Mouse (Mus musculus): ENCODE measurements at regions not wholly inside any gene's neighbourhood (a gene's known extent, or its start where the extent isn't known, plus 50 kb on each side); places are given as distances from the start of the nearest gene placed in this dataset.

DNA sequence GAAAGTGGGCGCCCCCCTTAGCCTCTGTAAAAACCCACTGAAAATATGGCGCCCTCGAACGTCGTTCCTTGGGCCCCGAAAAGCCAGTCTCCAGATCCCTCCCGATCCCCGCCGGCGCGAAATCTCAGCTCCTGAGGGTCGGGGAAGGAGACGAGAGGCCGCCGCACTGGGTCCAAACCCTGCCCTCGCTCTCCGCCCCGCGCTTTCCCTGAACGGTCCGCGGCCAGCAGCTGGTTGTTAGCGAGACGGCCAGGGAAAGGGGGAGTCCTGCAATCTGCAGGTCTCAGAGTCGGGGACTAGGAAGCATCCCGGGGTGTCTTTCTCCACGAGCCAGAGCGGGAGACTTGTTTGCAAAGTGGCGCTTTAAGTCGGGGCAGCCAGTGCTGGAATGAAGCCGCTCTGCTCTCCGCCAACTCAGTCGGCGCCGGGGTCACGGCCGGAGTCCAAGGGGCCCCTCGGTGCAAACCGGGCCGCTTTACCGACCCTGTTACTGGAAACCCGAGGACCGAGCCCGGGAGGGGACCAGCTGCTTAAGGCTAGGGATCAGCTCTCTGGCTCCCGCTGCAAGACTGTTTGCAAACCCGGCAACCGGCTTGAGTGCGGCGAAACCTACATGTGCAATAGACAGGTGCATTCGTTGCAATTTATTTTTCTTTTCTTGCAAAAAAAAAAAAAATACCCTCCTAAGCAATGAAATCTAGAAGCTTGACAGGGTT lies 73.7 kb upstream of the Tln2 start:
- no peaks in the 10 kb centered on the region for H3K36me3 ChIP-seq (ENCODE audit: control insufficient read depth, insufficient read depth, low read length)
- no peaks in the 10 kb centered on the region for H3K9me3 ChIP-seq (ENCODE audit: control insufficient read depth, low read length)
- peak overlapping the region; percentile 79 for H3K4me3 ChIP-seq (ENCODE audit: low read depth, low read length)
- H3K27me3 ChIP-seq (ENCODE audit: control insufficient read depth, insufficient read depth, low read length), result no peaks in the 10 kb centered on the region
- peak overlapping the region; percentile 87 for H3K9ac ChIP-seq (ENCODE audit: low read length)
- no peaks in the 10 kb centered on the region for H3K4me1 ChIP-seq (replicated peaks; ENCODE audit: control insufficient read depth, insufficient read depth)
- WGBS, result under 1% methylated on average over 50 of the region's 50 CpGs
- peak; percentile 55 for DNase-seq (ENCODE audit: low spot score)
- peak overlapping the region; percentile 78 for H3K27ac ChIP-seq (replicated peaks)
- ATAC-seq (ENCODE audit: low FRiP score, low TSS enrichment), result 0 out of 2 replicates have a peak, but pooled peaks have one; percentile 43
- H3K4me2 ChIP-seq (replicated peaks; ENCODE audit: low read depth), result peak overlapping the region; percentile 99
- TF ChIP-seq CTCF (IDR thresholded peaks at IDR 0.05; ENCODE audit: low read depth) (no peak), EP300 (optimal IDR thresholded peaks at IDR 0.05) (no peak)

DNA sequence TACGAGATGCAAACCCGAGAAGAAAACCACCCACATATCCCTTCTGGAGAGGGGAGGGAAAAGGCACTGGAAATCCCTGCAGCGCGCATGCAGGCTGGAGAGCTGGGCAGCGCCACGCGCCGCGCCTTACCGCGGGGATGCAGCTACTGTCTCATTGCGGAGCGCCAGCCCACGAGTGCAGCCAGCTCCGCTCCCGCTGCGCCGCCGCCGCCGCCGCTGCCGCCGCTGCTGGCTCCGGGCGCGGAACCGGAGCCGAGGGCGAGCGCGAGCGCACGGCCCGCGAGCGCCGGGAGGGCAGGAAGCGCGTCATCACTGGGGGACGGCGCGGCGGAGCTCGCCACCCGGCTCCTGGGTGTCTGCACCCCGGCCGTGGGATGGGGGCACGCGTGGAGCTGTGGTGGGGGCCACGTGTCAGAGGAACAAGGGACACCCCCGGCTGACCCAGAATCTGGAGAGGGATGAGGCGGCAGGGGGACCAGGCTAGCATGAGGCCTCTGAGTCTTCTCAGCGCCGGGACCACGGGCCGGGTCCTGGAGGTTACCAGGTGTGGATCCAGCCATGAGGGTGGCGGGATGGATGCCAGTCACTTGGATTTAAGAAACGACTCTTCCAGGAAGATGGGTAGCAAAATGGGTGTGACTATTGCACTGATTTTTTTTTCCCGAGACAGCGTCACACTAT lies 74.4 kb upstream of the Tln2 start:
- H3K4me2 ChIP-seq (replicated peaks; ENCODE audit: low read depth), result peak overlapping the region; percentile 99
- no peaks in the 10 kb centered on the region for H3K27me3 ChIP-seq (ENCODE audit: control insufficient read depth, insufficient read depth, low read length)
- DNase-seq (ENCODE audit: low spot score) (peak; percentile 80), ATAC-seq (ENCODE audit: low FRiP score, low TSS enrichment) (peak; percentile 87)
- TF ChIP-seq CTCF (IDR thresholded peaks at IDR 0.05; ENCODE audit: low read depth) (no peak), EP300 (optimal IDR thresholded peaks at IDR 0.05) (no peak)
- no peaks in the 10 kb centered on the region for H3K4me1 ChIP-seq (replicated peaks; ENCODE audit: control insufficient read depth, insufficient read depth)
- peak overlapping the region; percentile 78 for H3K27ac ChIP-seq (replicated peaks)
- WGBS, result under 1% methylated on average over 60 of the region's 61 CpGs
- H3K36me3 ChIP-seq (ENCODE audit: control insufficient read depth, insufficient read depth, low read length), result no peaks in the 10 kb centered on the region
- peak overlapping the region; percentile 79 for H3K4me3 ChIP-seq (ENCODE audit: low read depth, low read length)
- peak overlapping the region; percentile 87 for H3K9ac ChIP-seq (ENCODE audit: low read length)
- no peaks in the 10 kb centered on the region for H3K9me3 ChIP-seq (ENCODE audit: control insufficient read depth, low read length)

DNA sequence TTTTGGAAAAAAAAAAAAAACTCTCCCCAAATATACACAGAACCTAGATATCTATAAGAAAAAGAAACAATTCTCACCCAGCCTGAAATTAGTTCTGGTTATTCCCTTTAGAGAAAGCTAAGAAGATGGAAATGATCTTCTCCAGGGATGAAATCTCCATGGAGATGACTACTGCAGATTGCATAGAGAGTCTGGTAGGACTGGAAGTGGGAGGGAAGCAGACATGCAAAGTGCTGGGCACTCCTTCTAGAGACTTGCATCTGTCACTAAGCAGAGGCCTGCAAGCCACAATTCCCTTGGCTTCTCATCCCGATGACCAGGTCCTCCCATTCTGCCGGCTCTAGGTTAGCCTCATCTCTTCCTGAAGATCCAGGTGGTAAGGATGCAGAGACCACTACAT lies 87.3 kb upstream of the Tln2 start:
- Histone ChIP-seq H3K9me3 (ENCODE audit: control insufficient read depth, low read length) (no peaks in the 10 kb centered on the region), H3K9ac (ENCODE audit: low read length) (no peak overlapping the region), H3K27me3 (ENCODE audit: control insufficient read depth, insufficient read depth, low read length) (no peaks in the 10 kb centered on the region), H3K4me2 (replicated peaks; ENCODE audit: low read depth) (no peak overlapping the region), H3K4me1 (replicated peaks; ENCODE audit: control insufficient read depth, insufficient read depth) (no peaks in the 10 kb centered on the region), H3K4me3 (ENCODE audit: low read depth, low read length) (no peak overlapping the region), H3K27ac (replicated peaks) (no peak overlapping the region), H3K36me3 (ENCODE audit: control insufficient read depth, insufficient read depth, low read length) (no peaks in the 10 kb centered on the region)
- no peak for DNase-seq (ENCODE audit: low spot score)
- WGBS, result 87% methylated on average over 2 of the region's 2 CpGs
- TF ChIP-seq EP300 (optimal IDR thresholded peaks at IDR 0.05) (no peak), CTCF (IDR thresholded peaks at IDR 0.05; ENCODE audit: low read depth) (no peak)
- ATAC-seq (ENCODE audit: low FRiP score, low TSS enrichment), result no peak

DNA sequence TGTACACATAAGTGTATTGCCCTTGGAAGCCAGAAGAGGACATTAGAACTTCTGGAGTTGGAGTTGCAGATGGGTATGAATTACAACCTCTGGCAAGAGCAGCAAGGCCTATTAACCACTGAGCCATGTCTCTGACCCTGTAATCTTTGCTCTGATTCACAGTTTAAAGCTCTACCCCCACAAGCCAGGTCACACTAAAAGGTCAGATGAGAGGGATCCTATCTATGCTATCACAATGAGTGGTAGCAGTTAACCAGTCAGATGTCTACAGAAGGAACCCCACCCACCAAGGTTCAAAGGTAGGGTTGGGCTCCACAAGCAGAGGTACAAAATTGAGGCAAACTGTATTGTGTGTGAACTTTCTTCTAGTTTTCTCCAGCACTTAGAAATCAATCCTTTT lies 94.5 kb upstream of the C2cd4b start:
- no peaks in the 10 kb centered on the region for H3K27me3 ChIP-seq (ENCODE audit: control insufficient read depth, insufficient read depth, low read length)
- no peaks in the 10 kb centered on the region for H3K4me1 ChIP-seq (replicated peaks; ENCODE audit: control insufficient read depth, insufficient read depth)
- no peaks in the 10 kb centered on the region for H3K9me3 ChIP-seq (ENCODE audit: control insufficient read depth, low read length)
- no peak overlapping the region for H3K9ac ChIP-seq (ENCODE audit: low read length)
- no peak overlapping the region for H3K4me2 ChIP-seq (replicated peaks; ENCODE audit: low read depth)
- TF ChIP-seq CTCF (IDR thresholded peaks at IDR 0.05; ENCODE audit: low read depth) (no peak), EP300 (optimal IDR thresholded peaks at IDR 0.05) (no peak)
- no peak for DNase-seq (ENCODE audit: low spot score)
- no peaks in the 10 kb centered on the region for H3K36me3 ChIP-seq (ENCODE audit: control insufficient read depth, insufficient read depth, low read length)
- ATAC-seq (ENCODE audit: low FRiP score, low TSS enrichment), result no peak
- H3K27ac ChIP-seq (replicated peaks), result no peak overlapping the region
- no peak overlapping the region for H3K4me3 ChIP-seq (ENCODE audit: low read depth, low read length)

DNA sequence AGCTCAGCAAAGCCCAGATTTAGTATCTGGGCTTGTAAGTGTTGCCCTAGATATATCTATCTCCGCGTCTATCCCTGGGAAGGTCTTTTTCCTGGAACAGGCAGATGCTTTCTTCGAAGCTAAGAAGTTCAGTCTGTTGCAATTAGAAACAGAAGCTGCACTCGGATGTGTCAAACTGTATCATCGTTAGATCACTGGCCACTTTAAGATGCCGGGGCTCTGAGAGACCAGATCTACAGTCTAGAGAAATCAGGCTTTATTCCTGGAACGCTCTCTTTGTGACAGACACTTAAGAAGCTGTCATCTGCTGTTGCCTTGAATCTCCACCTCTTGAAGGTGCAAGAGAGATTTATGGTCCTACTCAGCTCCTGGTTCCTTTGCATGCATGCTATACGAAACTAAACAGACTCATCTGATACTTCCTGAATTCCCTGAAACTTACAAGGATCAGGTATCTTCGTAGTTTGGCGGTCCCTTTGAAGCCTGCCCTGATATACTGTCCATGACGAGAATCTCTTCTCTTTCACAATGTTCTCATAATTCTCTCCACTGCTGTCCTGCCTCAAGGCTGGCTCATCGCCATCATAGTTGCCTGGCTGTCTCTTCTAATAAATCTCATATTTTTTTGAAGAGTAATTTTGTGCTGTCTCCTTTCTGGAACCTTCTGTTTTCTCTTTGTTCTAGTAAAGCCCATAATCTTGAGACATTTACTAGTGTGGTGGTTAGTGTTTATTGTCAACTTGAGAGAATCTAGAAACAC lies 88.8 kb upstream of the C2cd4b start:
- no peak for DNase-seq (ENCODE audit: low spot score)

More for the DNA sequence above, 88.8 kb upstream of the C2cd4b start:
- Histone ChIP-seq H3K4me3 (ENCODE audit: low read depth, low read length) (no peak overlapping the region), H3K27me3 (ENCODE audit: control insufficient read depth, insufficient read depth, low read length) (no peaks in the 10 kb centered on the region), H3K9me3 (ENCODE audit: control insufficient read depth, low read length) (no peaks in the 10 kb centered on the region), H3K4me2 (replicated peaks; ENCODE audit: low read depth) (no peak overlapping the region), H3K9ac (ENCODE audit: low read length) (no peak overlapping the region), H3K36me3 (ENCODE audit: control insufficient read depth, insufficient read depth, low read length) (no peaks in the 10 kb centered on the region), H3K4me1 (replicated peaks; ENCODE audit: control insufficient read depth, insufficient read depth) (no peaks in the 10 kb centered on the region), H3K27ac (replicated peaks) (no peak overlapping the region)
- no peak for TF ChIP-seq EP300 (optimal IDR thresholded peaks at IDR 0.05)
- TF ChIP-seq CTCF (IDR thresholded peaks at IDR 0.05; ENCODE audit: low read depth), result no peak
- no peak for ATAC-seq (ENCODE audit: low FRiP score, low TSS enrichment)
- 76% methylated on average over 12 of the region's 12 CpGs for WGBS

Data from stomach, postnatal 0 days (tissue).